Mouse (Mus musculus): Measurements from ENCODE around the gene Itgb1bp2.

- no peak for TF ChIP-seq GATA1 (IDR thresholded peaks at IDR 0.05; ENCODE audit: low read length)
- TF ChIP-seq TAL1 (IDR thresholded peaks at IDR 0.05; ENCODE audit: low read length), result no peak
Observed at GRCm38 (mm10) chrX:101451147-101451546, 2.3 kb downstream of the Itgb1bp2 start.

All from erythroblast, embryonic 14.5 days (primary cell).